Mouse (Mus musculus) layer of hippocampus, adult 9-11 months (tissue): ENCODE results near the gene Krtap5-1.
A peak's percentile ranks its signal among the peaks of the same experiment; 100 is the strongest.
"Not testable (repeated sequence)": the region's sequence is repeated elsewhere in the genome, so short reads cannot be mapped to it uniquely, and the experiment has no call there.

Source experiments
- DNase-seq: peaks from one replicate; pipeline ENCODE4 v3.0.0; 2022

The Krtap5-1 gene

DNA sequence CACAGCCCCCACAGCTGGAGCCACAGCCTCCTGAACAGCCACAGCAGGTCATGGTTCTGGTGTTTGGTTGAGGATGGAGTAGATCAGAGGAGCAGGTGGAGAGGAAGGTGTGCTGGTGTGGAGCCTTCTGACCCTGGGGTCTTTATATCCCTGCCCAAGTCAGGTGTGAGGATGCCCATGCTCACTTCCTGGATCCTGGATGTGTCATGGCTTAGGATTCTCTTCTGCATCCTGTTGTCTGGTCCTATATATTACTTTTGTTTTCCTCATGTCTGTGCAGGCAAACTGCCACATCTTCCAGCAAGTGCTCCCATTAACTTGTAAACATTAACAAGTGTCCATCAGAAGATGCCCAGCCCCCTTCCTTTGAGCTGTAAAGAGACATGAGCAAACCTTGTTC is at the start of gene Krtap5-1:
Gene Krtap5-1 (minus strand): TSS at position 101 of the 400 bp plus-strand sequence.
- not testable (repeated sequence) for DNase-seq

DNA sequence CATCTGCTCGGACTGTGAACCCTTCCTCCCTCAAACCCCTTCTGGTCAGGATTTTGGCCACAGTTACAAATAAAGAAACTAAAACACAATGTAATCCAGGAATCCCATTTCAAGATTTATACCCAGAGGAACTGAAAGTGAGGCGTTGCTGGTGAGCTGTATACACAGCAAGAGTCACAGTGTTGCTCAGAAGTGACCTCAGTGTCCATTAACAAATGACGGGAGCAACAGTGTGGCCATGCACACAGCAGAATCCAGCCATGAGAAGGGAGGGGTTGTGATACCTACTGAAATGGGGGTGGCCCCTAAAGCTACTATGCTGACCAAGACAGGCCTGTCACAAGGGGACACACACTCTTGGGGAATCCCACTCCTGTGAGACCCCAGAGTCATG is 45.3 kb upstream of the Krtap5-1 start:
- DNase-seq: no peak

DNA sequence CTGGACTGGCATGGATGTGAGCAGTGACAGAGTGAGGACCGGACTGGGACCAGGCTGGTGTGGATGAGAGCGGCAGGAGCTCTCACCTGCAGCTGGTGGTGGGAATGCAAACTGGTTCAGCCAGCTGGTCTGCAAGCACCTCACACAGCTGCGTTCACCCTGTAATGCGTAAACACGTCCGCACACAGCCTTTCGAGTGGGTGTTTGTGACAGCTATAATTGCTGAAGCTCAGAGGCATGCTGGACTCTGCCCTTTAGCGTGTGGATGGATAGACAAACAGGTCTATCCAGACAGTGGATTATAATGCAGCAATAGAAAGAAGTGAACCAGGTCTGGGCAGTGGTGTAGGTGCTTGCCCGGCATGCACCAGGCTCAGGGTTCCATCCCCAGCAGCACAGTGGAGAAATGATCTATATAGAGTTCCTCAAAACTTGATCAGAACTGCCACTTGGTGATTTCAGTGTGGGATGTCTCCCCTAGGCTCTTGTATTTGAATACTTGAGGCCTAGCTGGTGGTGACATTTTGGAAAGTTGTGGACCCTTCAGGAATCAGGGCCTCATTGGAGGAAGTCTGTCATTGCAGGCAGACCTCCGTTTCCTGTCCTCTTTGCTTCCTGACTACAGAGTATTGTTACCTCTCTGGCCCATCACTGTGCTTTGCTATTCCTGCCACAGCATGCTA is 44.8 kb upstream of the Krtap5-1 start:
- DNase-seq: no peak

DNA sequence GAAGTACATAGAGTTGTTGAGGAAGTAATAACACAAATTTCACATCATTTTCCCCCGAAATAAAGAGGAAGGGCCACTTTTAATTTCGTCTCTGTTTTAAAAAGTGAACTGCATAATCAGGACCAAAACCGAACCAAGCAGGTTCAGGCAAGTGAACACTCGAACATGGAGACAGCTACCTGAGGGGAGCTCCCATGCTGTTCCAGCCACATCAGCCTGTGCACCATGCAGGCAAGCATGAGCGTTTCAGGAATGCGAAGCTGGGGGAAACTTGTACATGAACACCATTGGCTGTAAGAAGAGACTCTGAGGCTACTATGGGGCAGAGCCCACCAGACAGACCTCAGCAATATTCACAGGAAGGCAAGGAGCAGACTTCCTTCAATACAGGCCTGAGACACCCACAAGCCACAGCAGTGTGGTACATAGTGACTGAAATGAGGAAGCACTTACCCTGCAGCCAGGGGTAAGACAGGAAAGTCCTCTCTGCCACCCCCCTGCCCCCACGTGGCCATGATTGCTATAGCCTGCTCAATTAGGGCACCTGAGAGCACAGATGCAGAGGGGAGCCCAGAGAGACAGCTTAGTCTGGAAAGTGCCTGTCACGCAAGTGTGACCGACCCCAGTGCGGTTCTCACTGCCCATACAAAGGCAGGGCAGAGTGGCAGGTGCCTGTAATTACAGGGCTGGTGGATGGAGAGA is 43.5 kb upstream of the Krtap5-1 start:
- peak; percentile 83 for DNase-seq

DNA sequence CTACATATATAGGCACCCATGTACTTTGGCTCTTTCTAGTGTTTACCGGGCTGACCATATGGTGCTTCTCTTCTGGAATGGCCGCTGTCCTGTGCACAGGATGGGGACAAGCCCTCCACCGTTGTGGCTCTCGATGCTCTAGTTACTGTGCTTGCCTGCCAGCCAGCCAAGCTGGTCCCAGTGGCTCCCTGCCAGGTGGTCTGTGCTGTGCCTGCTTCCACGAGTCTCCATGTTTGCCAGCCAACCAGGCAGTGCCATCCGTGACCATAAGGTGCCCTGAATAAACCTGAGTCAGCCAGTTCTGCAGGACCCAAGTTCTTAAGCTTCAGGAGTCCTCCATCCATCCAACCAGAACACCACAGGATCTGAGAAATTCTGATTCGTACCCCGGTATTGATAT is 38.2 kb upstream of the Krtap5-1 start:
- DNase-seq: no peak

DNA sequence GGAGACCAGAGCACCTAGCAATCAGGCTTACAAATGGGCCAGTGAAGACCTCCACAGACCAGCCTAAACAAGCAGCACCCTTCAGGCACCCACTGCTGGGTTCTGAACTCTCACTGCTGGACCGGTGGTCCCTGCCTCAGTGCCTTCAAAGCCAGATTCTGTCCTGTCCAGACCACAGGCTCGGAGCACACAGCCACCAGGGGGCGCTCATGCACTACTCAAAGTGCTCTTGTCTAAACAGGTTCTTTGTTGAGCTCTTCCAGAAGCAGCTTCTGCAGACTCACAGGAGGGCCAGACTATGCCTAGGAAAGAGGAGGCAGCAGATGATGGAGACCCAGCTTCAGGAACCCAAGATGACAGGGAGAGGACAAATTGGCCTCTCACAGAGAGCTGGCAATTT is 37.3 kb upstream of the Krtap5-1 start:
- DNase-seq: peak; percentile 86

DNA sequence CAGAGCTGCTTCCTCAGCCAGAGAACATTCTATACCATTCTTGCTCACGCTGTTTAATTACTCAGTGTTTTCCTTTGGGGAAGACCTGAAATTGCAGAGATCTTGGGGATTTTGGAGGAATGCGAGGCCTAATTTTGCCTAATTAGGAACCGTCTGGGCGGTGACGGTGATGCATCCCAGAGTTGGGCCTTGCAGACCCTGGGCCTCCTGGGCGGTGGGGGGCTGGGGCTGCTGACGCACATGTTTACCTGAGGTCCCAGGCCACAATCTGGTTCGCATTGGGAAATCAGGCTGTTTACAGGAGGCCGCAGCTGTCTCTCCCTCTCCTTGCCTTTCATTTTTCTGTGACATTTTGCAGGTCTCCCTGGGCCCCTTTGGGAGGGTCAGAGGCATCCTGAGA is 35.8 kb upstream of the Krtap5-1 start:
- DNase-seq: not testable (repeated sequence)

DNA sequence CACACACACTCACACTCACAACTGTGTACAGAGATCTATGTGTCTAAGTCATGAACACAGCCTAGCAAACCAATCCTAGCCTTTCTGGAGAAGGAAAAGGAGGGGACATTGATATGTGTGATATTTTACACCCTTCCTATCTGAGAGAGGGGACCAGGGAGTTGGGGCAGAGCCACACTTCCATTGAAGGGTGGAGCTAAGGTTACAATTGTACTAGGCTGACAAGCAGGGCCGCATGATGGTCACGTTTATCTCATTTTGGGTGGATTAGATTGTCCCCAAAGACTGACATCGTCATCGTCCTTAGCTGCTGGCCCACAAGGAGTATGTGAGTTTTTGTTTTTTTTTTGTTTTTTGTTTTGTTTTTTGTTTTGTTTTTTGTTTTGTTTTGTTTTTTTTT is 34.4 kb upstream of the Krtap5-1 start:
- DNase-seq: no peak

DNA sequence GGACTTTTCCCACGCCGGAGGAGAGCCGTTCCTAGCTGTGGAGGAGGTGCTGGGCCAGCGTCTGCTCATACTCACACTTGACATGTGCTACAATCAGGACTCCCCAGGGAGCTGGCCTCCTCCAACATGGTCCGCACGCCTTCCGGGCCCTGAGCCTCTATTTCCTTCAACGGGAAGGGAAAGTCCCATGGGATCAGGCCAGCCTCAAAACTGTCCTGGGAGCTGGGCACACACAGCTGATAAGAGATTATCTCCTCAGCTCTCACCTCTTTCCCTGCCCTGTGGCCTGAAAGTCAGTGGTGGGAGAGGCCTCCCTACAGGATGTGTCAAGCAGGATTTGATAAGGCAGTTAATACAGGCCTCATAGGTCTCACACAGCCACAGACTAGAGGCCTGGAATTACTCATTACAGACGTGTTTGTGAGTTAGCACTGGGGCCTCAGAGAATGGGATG is 33.4 kb upstream of the Krtap5-1 start:
- DNase-seq: no peak

DNA sequence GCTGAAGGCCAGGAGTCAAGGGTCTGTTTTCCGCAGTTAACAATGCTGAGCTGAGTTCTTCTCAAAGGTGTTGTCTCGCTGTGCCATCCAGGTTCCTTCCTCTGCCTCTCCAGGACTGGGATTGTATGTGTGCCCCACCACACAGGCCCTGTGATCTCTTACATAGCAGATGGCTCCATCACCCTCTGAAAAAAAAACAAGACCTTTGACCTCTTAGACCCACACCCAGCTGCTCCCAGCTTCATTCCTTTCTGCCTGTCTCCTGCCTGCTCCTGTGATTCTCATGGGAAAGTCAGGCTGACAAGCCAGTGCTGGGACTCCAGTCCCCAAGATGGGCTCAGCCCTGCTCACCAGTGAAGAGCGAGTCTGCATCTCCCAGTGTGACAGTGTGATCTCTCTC is 31.6 kb upstream of the Krtap5-1 start:
- DNase-seq: no peak

DNA sequence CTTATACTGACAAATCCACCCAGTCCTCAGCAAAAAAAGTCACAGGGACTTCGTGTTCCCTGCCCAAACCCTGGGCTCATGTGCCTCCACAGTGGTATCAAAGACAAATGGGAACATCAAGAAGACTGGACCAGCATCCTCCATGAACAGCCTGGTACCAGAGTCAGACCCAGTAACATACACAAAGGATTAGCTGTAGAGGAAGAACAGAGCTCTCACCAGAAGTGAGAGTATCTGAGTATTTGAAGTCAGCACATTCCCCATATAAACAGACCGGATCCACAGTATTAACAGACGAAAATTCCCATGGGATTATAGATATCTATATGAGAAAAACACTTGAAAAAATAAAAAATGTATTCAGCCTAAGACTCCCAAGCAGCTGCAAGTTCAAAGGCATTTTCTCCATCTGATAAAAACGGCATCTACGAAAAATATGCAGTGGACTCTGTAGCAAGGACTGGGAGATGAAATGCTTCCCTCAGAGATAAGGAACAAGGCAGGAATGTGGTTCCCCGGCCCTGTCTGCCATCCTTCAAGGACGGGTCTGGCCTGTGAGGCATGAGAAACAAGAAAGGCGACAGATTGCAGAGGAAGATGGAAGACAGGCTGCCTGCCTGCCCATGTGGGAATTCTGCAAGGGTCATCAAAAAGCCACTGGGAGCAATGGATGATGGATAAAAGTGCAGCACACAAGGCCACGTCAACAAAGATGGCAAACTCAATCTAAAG is 30.0 kb upstream of the Krtap5-1 start:
- no peak for DNase-seq

DNA sequence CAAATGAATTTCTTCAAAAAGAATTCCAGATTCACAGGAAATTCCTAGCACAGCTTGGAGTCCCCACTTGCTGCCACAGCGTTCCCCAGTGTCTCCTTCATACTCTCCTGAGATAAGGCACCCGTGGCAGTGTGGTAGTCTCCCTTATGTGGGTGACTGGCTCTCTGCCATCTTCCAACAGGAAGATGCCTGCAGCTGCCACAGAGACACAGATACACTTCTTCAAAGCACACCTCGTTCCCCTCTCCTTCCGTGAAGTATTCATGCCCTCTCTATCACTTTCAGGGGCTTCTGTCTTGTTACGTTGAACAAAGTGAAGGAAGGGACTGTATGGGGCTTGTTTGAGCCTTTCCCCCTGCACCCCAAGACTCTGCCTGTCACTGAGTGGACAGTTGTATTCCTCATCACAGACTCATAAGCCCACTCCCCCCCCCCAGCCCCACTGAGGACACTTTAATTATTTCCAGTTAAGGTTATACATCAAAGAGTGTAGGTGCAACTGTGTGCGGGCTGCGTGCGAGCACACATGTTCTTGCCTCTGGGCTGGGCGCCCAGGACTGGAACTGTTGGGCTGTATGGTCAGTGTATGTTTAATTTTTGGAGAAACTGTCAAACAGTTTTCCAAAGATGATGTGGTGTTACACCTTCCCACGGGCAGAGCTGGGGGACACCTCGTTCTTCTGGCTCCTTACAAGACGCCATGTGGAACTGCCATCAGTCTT is 26.6 kb upstream of the Krtap5-1 start:
- no peak for DNase-seq

DNA sequence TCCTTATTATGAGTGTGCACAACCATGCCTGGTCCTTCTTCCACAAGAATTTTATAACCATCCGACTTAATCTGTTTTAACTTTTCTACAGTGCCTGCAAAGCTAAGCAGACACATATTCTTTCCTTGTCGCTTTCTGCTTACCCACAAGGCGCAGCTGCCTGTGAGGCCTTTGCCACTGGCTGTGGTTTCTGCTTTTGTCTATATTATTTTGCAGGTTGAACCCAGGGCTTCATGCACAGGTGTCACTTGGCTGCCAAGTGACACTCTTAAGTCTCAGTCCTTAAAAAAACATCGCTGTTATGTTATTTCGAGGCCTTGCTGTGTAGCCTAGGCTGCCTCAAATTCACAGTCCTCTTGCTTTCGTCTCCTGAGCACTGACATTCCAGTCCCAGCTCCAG is 25.7 kb upstream of the Krtap5-1 start:
- no peak for DNase-seq

DNA sequence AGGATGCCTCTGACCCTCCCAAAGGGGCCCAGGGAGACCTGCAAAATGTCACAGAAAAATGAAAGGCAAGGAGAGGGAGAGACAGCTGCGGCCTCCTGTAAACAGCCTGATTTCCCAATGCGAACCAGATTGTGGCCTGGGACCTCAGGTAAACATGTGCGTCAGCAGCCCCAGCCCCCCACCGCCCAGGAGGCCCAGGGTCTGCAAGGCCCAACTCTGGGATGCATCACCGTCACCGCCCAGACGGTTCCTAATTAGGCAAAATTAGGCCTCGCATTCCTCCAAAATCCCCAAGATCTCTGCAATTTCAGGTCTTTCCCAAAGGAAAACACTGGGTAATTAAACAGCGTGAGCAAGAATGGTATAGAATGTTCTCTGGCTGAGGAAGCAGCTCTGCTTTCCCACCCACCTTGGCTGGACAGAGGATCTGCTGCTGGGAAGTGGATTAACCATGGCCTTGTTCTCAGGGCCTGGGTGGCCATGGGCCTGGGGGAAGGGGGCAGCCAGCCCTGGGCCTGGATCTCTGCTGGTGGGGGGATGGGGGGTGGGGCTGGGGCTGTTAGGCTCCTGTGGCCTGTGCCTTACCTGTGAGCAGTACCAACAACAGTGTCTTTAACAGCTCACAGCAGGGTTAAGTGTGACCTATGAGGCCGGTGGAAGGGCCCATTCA is 24.9 kb upstream of the Krtap5-1 start:
- not testable (repeated sequence) for DNase-seq

DNA sequence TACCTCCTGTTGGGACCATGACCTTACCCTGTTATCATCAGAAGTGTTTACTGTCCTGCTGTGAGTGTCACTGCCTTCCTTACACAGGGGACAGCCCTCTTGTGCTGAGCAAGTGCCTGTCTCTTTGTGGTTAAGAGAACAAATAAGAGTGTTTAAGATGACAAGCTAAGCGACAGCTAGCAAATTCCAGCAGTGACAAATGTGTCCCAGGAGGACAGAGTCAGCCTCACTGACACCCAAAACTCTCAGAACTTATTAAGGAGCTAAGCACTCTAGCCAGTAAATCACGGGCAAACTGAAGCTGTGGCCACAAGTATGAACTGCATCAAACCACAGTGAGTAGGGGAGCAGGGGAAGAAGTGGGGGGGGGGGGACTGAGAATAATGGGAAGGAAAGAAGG is 24.0 kb upstream of the Krtap5-1 start:
- no peak for DNase-seq

DNA sequence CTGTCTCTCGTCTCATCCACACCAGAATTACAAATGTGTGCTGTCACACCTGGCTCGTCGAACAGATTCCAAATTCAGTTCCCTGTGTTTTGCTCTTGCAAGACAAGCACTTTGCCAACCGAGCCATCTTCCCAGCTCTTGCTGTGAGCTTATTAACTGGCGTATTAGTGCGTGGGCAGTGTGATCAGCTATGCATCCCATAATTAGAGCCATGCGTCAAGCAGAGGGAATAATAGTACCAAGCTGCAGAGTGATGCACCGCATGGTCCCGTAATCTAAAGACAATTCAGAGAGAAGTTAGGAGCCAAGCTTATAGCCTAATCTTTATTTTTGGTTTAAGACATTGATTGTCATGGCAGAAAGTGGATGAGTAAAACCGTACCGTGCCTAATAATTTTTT is 22.2 kb upstream of the Krtap5-1 start:
- no peak for DNase-seq

DNA sequence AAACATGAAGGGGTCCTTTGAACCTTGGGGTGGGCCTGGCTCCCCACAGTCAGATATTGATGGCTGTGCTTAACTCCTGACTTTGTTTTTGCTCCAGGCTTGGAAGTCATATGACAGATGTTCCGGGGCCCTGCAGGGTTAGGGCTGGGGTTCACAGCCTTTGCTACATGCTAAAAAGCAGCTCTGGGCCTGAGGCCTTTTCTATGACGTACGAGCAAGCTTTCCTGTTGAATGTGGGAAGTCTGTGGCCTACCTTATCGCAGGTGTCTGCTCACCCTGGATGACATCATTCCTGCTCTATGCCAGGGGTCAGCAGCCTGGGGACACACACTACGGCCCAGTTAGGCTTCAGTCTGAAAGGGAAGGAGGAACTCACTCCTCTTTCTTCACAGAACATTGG is 20.3 kb upstream of the Krtap5-1 start:
- DNase-seq: no peak

DNA sequence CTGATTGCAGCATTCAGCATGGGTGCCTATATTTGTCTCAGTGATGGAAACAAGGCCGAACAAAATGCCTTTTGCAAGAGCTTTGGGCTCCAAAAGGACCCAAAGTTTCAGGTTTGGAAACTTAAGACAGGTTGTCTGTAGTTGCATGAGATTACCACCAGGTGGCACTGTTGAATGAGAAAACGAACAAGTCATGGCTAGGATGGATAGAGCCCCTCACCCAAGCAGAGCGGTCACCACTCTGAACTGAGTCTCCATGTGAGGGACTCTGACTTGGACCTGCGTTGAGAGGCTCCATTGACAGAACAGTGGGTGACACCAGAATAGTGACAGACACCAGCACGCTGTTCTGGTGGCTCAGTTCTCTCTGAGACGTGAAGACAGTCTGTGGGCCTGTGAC is 19.6 kb upstream of the Krtap5-1 start:
- DNase-seq: no peak

DNA sequence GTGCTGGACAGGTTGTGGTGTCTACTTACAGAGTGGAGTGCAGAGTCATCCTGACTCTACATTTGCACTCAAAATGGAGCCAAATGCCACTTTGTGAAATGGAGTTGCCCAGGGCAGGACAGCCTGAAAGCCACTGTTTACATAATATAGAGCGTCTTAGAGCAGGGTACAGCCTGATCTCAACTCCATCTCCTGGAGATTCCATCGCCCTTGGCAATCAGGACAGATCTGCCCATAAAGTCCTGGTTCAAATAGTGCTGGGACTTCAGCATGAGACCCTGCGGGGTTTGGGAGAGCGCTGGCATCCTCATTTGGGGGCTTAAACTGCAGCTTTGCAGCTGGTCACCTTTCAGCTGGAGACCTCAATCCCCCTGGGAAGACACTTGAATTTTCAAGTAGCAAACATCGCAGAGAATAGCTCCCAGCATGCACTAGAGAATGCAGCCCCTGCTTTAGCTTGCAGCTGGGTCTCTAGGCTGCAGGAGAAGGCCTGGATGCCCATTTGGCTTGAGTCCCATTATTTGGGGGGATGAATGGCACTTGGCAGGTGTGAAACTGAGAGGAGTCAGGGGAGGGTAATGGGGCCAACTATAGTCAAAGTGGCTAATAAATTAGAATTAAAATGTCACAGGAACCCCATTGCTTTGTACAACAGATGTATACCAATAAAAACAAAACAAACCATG is 17.8 kb upstream of the Krtap5-1 start:
- no peak for DNase-seq

DNA sequence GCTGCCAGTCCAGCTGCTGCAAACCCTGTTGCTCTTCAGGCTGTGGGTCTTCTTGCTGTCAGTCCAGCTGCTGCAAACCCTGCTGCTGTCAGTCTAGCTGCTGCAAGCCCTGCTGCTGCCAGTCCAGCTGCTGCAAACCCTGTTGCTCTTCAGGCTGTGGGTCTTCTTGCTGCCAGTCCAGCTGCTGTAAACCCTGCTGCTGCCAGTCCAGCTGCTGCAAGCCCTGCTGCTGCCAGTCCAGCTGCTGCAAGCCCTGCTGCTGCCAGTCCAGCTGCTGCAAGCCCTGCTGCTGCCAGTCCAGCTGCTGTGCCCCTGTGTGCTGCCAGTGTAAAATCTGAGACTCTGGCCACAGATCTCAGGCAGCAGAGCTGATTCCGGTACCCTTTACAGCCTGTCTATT is 7.0 kb upstream of the Krtap5-1 start:
- not testable (repeated sequence) for DNase-seq

DNA sequence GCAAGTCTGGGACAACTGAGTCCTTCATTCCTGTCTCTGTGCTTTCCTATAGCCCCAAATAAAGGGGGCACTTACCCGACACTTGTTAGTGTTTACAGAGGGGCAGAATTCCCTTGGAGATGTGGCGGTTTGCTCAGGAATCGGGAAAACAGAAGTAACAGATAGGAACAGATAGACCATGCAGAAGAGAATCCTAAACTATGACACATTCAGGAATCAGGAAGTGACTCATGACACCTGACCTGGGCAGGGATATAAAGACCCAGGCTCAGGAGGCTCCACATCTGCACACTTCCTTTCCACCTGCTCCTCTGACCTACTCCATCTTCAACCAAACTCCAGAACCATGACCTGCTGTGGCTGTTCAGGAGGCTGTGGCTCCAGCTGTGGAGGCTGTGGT is 6.3 kb upstream of the Krtap5-1 start, which contains the start of gene Krtap5-4:
Gene Krtap5-4 (plus strand): TSS at position 301 of the 400 bp plus-strand sequence.
- no peak for DNase-seq

DNA sequence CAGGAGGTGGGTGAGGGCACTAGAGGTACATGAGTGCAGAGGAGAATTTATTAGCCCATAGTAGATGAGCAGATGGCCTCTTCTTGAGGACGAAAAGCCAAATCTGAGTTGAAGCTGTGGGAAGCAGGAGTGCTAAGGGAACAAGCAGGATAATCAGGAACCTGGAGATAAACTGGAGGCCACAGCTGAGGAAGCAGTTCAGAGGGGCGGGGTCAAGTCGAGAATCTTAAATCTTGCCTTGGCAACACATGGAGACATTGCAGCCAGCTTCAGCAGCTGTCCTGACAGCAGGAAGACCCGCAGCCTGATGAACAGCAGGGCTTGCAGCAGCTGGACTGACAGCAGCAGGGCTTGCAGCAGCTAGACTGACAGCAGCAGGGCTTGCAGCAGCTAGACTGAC is 810 bp downstream of the Krtap5-1 start:
- not testable (repeated sequence) for DNase-seq
